Mouse (Mus musculus): ENCODE measurements around the gene Per2. TPM values are rescaled to one million over a fixed set of nuclear protein-coding genes. Genes with fewer than 3 reads are reported as not detected.

Gene Per2
- polyA plus RNA-seq, 1 experiment from 2014 or later, result 2.4 TPM

- Histone ChIP-seq H3K27me3 (ENCODE audit: low read depth, poor library complexity, severe bottlenecking) (no peaks in the 10 kb centered on the region), H3K9me3 (replicated peaks) (no peaks in the 10 kb centered on the region), H3K4me3 (no peak overlapping the region), H3K36me3 (no peaks in the 10 kb centered on the region), H3K4me1 (peaks cover 26% of the 10 kb centered on the region), H3K27ac (no peak overlapping the region)
- 77% methylated on average over 1 of the region's 1 CpGs for WGBS
- no peak for DNase-seq (ENCODE audit: low spot score)
Measured at GRCm38 (mm10) chr1:91417991-91418390, 41.1 kb downstream of the Per2 start.

DNA sequence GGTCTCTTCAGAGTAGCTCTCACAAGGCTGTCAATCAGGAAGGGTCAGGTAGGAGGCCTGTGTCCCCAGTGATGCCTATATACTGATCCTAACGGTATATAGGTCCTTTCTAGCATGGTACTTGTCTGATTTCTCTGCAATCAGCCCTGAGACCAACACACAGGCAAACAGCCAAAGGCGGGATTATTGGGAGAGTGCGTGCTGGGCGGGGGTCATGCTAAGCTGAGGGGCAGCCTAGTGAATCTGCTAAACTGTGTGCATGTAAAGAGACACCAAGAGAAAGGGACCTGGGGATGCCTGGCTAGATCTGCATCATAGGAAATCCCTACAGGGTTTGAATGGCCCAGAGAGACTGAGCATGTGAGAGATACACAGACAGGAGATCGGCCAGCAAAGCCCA, 43.8 kb downstream of the Per2 start:
- no peak overlapping the region for H3K4me3 ChIP-seq
- no peaks in the 10 kb centered on the region for H3K9me3 ChIP-seq (replicated peaks)
- H3K4me1 ChIP-seq, result peaks cover 49% of the 10 kb centered on the region
- peaks cover 10% of the 10 kb centered on the region for H3K36me3 ChIP-seq
- peaks cover 10% of the 10 kb centered on the region; the same call in 1 of the 2 replicates for H3K27me3 ChIP-seq (ENCODE audit: low read depth, poor library complexity, severe bottlenecking)
- WGBS, result 79% methylated on average over 5 of the region's 5 CpGs
- H3K27ac ChIP-seq, result peak overlapping the region; percentile 95
- DNase-seq (ENCODE audit: low spot score), result no peak

- 45% methylated on average over 4 of the region's 4 CpGs for WGBS
- 0 out of 2 replicates have a peak overlapping the region, but pooled peaks have one; percentile 6 for H3K4me3 ChIP-seq
- H3K4me1 ChIP-seq, result peaks cover 53% of the 10 kb centered on the region
- peaks cover 10% of the 10 kb centered on the region; the same call in 1 of the 2 replicates for H3K27me3 ChIP-seq (ENCODE audit: low read depth, poor library complexity, severe bottlenecking)
- H3K9me3 ChIP-seq (replicated peaks), result no peaks in the 10 kb centered on the region
- peak overlapping the region; percentile 95 for H3K27ac ChIP-seq
- peak; percentile 44 for DNase-seq (ENCODE audit: low spot score)
- peaks cover 10% of the 10 kb centered on the region for H3K36me3 ChIP-seq
Measured at GRCm38 (mm10) chr1:91414903-91415302, 44.2 kb downstream of the Per2 start.

- Histone ChIP-seq H3K27ac (peak within 1 kb of the TSS; percentile 95), H3K9me3 (replicated peaks) (no peaks in the 10 kb centered on the region), H3K4me3 (peak within 1 kb of the TSS; percentile 68), H3K4me1 (peaks cover 53% of the 10 kb centered on the region), H3K36me3 (peaks cover 10% of the 10 kb centered on the region), H3K27me3 (ENCODE audit: low read depth, poor library complexity, severe bottlenecking) (peaks cover 10% of the 10 kb centered on the region; the same call in 1 of the 2 replicates)
- peak; percentile 88 for DNase-seq (ENCODE audit: low spot score)
- WGBS, result 2% methylated on average over 38 of the region's 39 CpGs
Measured at GRCm38 (mm10) chr1:91413898-91414594, 45.1 kb downstream of the Per2 start, which contains the start of gene Hes6. Gene Hes6 (minus strand): TSS chr1:91414038.

DNA sequence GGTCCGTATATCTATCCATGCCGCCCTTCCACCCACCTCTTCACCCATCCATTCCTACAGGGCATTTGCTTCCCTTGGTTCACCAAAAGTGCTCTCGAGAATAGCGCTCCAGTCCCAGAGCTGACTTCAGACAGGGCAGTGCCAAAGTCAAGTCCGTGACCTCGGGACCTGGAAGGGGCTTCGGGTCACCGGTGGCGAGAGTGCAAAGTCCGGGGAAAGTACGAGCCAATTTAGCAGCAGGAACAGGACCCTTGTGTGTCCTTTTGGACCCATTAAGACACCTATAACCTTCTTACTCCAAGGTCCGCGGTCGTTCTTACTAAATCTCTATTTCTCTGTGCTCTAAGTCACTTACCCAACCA, 45.6 kb downstream of the Per2 start:
- peaks cover 10% of the 10 kb centered on the region for H3K36me3 ChIP-seq
- no peak for DNase-seq (ENCODE audit: low spot score)
- peaks cover 10% of the 10 kb centered on the region; the same call in 1 of the 2 replicates for H3K27me3 ChIP-seq (ENCODE audit: low read depth, poor library complexity, severe bottlenecking)
- H3K4me1 ChIP-seq, result peaks cover 53% of the 10 kb centered on the region
- WGBS, result under 1% methylated on average over 14 of the region's 14 CpGs
- H3K27ac ChIP-seq, result peak overlapping the region; percentile 95
- H3K4me3 ChIP-seq, result peak overlapping the region; percentile 68
- no peaks in the 10 kb centered on the region for H3K9me3 ChIP-seq (replicated peaks)

GRCm38 (mm10) chr1:91413030-91413506, 46.1 kb downstream of the Per2 start:
- peak; percentile 93 for DNase-seq (ENCODE audit: low spot score)
- H3K27me3 ChIP-seq (ENCODE audit: low read depth, poor library complexity, severe bottlenecking), result peaks cover 10% of the 10 kb centered on the region; the same call in 1 of the 2 replicates
- H3K9me3 ChIP-seq (replicated peaks), result no peaks in the 10 kb centered on the region
- H3K36me3 ChIP-seq, result peaks cover 10% of the 10 kb centered on the region
- peak overlapping the region; percentile 68 for H3K4me3 ChIP-seq
- WGBS, result 0% methylated on average over 34 of the region's 34 CpGs
- peak overlapping the region; percentile 95 for H3K27ac ChIP-seq
- H3K4me1 ChIP-seq, result peaks cover 53% of the 10 kb centered on the region

DNA sequence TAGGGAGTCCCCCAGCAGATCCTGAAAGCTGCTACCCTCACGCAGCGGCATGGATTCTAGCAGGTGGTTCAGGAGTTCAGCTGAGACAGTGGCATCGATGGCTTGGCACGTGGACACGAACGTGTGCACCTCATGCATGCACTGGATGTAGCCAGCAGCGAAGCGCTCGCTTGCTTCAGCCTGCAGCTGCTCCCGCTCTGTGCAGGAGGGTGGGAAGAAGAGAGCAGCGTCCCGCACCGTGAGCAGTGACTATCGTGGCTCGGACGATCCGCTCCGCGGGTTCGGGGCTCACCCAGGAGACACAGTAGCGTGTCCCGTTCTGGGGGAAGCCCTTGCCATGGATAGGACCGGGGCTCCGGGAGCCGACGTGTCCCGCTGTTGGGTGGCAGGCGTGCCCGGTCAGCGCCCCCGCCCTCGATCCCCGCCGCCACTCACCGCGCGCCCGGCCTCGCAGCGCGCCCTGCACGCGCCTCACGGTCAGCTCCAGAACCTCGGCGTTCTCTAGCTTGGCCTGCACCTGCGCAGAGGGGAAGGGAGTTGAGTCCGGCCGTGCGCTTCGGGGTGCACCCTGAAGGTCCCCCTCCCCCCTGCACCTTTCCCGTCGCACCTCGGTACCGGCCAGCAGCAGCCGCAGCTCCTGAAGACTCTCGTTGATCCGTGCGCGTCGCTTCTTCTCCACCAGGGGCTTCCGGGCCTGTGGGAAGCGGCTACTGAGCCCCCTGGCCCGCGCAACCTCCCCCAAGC, 46.7 kb downstream of the Per2 start:
- Histone ChIP-seq H3K9me3 (replicated peaks) (no peaks in the 10 kb centered on the region), H3K27ac (peak overlapping the region; percentile 95), H3K27me3 (ENCODE audit: low read depth, poor library complexity, severe bottlenecking) (peaks cover 10% of the 10 kb centered on the region; the same call in 1 of the 2 replicates), H3K4me1 (peaks cover 53% of the 10 kb centered on the region), H3K4me3 (peak overlapping the region; percentile 68), H3K36me3 (peaks cover 10% of the 10 kb centered on the region)
- 4% methylated on average over 63 of the region's 65 CpGs for WGBS
- no peak for DNase-seq (ENCODE audit: low spot score)

- Histone ChIP-seq H3K36me3 (peaks cover 10% of the 10 kb centered on the region), H3K27me3 (ENCODE audit: low read depth, poor library complexity, severe bottlenecking) (peaks cover 10% of the 10 kb centered on the region; the same call in 1 of the 2 replicates), H3K4me3 (peak overlapping the region; percentile 68), H3K9me3 (replicated peaks) (no peaks in the 10 kb centered on the region), H3K4me1 (peaks cover 53% of the 10 kb centered on the region), H3K27ac (peak overlapping the region; percentile 95)
- DNase-seq (ENCODE audit: low spot score), result no peak
- 63% methylated on average over 8 of the region's 8 CpGs for WGBS
Measured at GRCm38 (mm10) chr1:91411631-91412285, 47.4 kb downstream of the Per2 start.

- WGBS, result 78% methylated on average over 4 of the region's 4 CpGs
Measured at GRCm38 (mm10) chr1:91407819-91408218, 51.3 kb downstream of the Per2 start.

GRCm38 (mm10) chr1:91405406-91406169, 53.5 kb downstream of the Per2 start:
- no peak for DNase-seq (ENCODE audit: low spot score)
- Histone ChIP-seq H3K4me1 (peaks cover 10% of the 10 kb centered on the region), H3K36me3 (no peaks in the 10 kb centered on the region), H3K4me3 (no peak overlapping the region), H3K9me3 (replicated peaks) (no peaks in the 10 kb centered on the region), H3K27ac (no peak overlapping the region), H3K27me3 (ENCODE audit: low read depth, poor library complexity, severe bottlenecking) (peaks cover 11% of the 10 kb centered on the region)
- WGBS, result 57% methylated on average over 23 of the region's 23 CpGs

More at GRCm38 (mm10) chr1:91407819-91408218, 51.3 kb downstream of the Per2 start:
- no peak for DNase-seq (ENCODE audit: low spot score)
- H3K27me3 ChIP-seq (ENCODE audit: low read depth, poor library complexity, severe bottlenecking), result peaks cover 21% of the 10 kb centered on the region
- no peaks in the 10 kb centered on the region for H3K9me3 ChIP-seq (replicated peaks)
- peaks cover 10% of the 10 kb centered on the region for H3K36me3 ChIP-seq
- no peak overlapping the region for H3K27ac ChIP-seq
- H3K4me3 ChIP-seq, result no peak overlapping the region
- H3K4me1 ChIP-seq, result peaks cover 29% of the 10 kb centered on the region

DNA sequence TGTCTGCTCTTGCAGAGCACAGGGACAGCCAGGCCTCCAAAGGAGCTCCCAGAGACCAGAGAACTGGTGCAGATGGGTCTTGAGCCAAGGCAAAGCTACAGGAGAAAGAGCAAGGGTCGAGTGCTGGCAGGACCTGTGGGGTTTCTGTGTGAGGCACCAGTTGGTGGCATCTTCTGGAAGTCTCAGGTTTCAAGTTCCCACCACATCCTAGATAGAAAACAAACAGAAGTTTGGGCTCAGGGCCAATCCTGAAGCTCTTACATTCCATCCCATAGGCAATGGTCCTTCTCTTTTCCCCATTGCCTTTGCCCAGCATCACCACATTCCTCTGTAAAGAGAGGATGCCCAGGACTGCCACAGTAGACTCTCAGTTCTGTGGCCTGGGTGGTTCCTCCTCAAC, 54.1 kb downstream of the Per2 start:
- H3K27me3 ChIP-seq (ENCODE audit: low read depth, poor library complexity, severe bottlenecking), result peaks cover 11% of the 10 kb centered on the region
- H3K4me3 ChIP-seq, result no peak overlapping the region
- DNase-seq (ENCODE audit: low spot score), result no peak
- no peak overlapping the region for H3K27ac ChIP-seq
- WGBS, result 29% methylated on average over 1 of the region's 1 CpGs
- H3K9me3 ChIP-seq (replicated peaks), result no peaks in the 10 kb centered on the region
- peaks cover 4% of the 10 kb centered on the region for H3K4me1 ChIP-seq
- H3K36me3 ChIP-seq, result no peaks in the 10 kb centered on the region

Data from limb, embryonic 10.5 days (tissue).